Mouse (Mus musculus): ENCODE measurements around the gene Elovl2. TPM values are rescaled to one million over a fixed set of nuclear protein-coding genes. Genes with fewer than 3 reads are reported as not detected.
"Not testable (repeated sequence)": the region's sequence is repeated elsewhere in the genome, so short reads cannot be mapped to it uniquely, and the experiment has no call there.

The Elovl2 gene
- polyA plus RNA-seq, 1 experiment from 2014 or later, result 48.9 TPM

- not testable (repeated sequence) for H3K4me2 ChIP-seq (ENCODE audit: low read depth); H3K4me3 ChIP-seq (ENCODE audit: low read depth, low read length); H3K9ac ChIP-seq (ENCODE audit: low read length); H3K36me3 ChIP-seq (ENCODE audit: control insufficient read depth, insufficient read depth, low read length); H3K27me3 ChIP-seq (ENCODE audit: control insufficient read depth, insufficient read depth, low read length); DNase-seq (ENCODE audit: low spot score); ATAC-seq (ENCODE audit: insufficient read depth, low FRiP score, low TSS enrichment); H3K9me3 ChIP-seq (ENCODE audit: control insufficient read depth, low read length); H3K4me1 ChIP-seq (ENCODE audit: control insufficient read depth, insufficient read depth, low read length); H3K27ac ChIP-seq (ENCODE audit: low read depth, low read length)
These were observed 14.6 kb downstream of the Elovl2 start for GRCm38 (mm10) chr13:41205568-41205967.

GRCm38 (mm10) chr13:41203691-41204090 lies 16.5 kb downstream of the Elovl2 start:
- Histone ChIP-seq H3K4me2 (ENCODE audit: low read depth) (no peak overlapping the region), H3K9ac (ENCODE audit: low read length) (no peak overlapping the region), H3K36me3 (ENCODE audit: control insufficient read depth, insufficient read depth, low read length) (no peaks in the 10 kb centered on the region), H3K27me3 (ENCODE audit: control insufficient read depth, insufficient read depth, low read length) (no peaks in the 10 kb centered on the region), H3K4me3 (ENCODE audit: low read depth, low read length) (no peak overlapping the region), H3K27ac (ENCODE audit: low read depth, low read length) (no peak overlapping the region), H3K9me3 (ENCODE audit: control insufficient read depth, low read length) (no peaks in the 10 kb centered on the region), H3K4me1 (ENCODE audit: control insufficient read depth, insufficient read depth, low read length) (no peaks in the 10 kb centered on the region)
- ATAC-seq (ENCODE audit: insufficient read depth, low FRiP score, low TSS enrichment), result no peak
- 82% methylated on average over 9 of the region's 9 CpGs for WGBS
- DNase-seq (ENCODE audit: low spot score), result no peak

- Histone ChIP-seq H3K4me2 (ENCODE audit: low read depth) (no peak overlapping the region), H3K4me1 (ENCODE audit: control insufficient read depth, insufficient read depth, low read length) (no peaks in the 10 kb centered on the region), H3K36me3 (ENCODE audit: control insufficient read depth, insufficient read depth, low read length) (no peaks in the 10 kb centered on the region), H3K9ac (ENCODE audit: low read length) (no peak overlapping the region), H3K27ac (ENCODE audit: low read depth, low read length) (no peak overlapping the region), H3K27me3 (ENCODE audit: control insufficient read depth, insufficient read depth, low read length) (no peaks in the 10 kb centered on the region), H3K4me3 (ENCODE audit: low read depth, low read length) (no peak overlapping the region), H3K9me3 (ENCODE audit: control insufficient read depth, low read length) (no peaks in the 10 kb centered on the region)
- DNase-seq (ENCODE audit: low spot score) (no peak), ATAC-seq (ENCODE audit: insufficient read depth, low FRiP score, low TSS enrichment) (no peak)
- 70% methylated on average over 7 of the region's 7 CpGs for WGBS
These were observed 16.9 kb downstream of the Elovl2 start for GRCm38 (mm10) chr13:41203289-41203688.

GRCm38 (mm10) chr13:41200861-41201260 lies 19.3 kb downstream of the Elovl2 start:
- H3K36me3 ChIP-seq (ENCODE audit: control insufficient read depth, insufficient read depth, low read length), result no peaks in the 10 kb centered on the region
- H3K4me1 ChIP-seq (ENCODE audit: control insufficient read depth, insufficient read depth, low read length), result no peaks in the 10 kb centered on the region
- H3K27ac ChIP-seq (ENCODE audit: low read depth, low read length), result no peak overlapping the region
- no peaks in the 10 kb centered on the region for H3K27me3 ChIP-seq (ENCODE audit: control insufficient read depth, insufficient read depth, low read length)
- 84% methylated on average over 2 of the region's 2 CpGs for WGBS
- no peak overlapping the region for H3K4me2 ChIP-seq (ENCODE audit: low read depth)
- H3K4me3 ChIP-seq (ENCODE audit: low read depth, low read length), result no peak overlapping the region
- DNase-seq (ENCODE audit: low spot score), result no peak
- no peak overlapping the region for H3K9ac ChIP-seq (ENCODE audit: low read length)
- no peaks in the 10 kb centered on the region for H3K9me3 ChIP-seq (ENCODE audit: control insufficient read depth, low read length)
- ATAC-seq (ENCODE audit: insufficient read depth, low FRiP score, low TSS enrichment), result no peak

- no peak overlapping the region for H3K27ac ChIP-seq (ENCODE audit: low read depth, low read length)
- no peak for ATAC-seq (ENCODE audit: insufficient read depth, low FRiP score, low TSS enrichment)
- H3K36me3 ChIP-seq (ENCODE audit: control insufficient read depth, insufficient read depth, low read length), result no peaks in the 10 kb centered on the region
- no peak overlapping the region for H3K4me3 ChIP-seq (ENCODE audit: low read depth, low read length)
- no peaks in the 10 kb centered on the region for H3K4me1 ChIP-seq (ENCODE audit: control insufficient read depth, insufficient read depth, low read length)
- no peak overlapping the region for H3K4me2 ChIP-seq (ENCODE audit: low read depth)
- WGBS, result 76% methylated on average over 3 of the region's 3 CpGs
- DNase-seq (ENCODE audit: low spot score), result no peak
- H3K27me3 ChIP-seq (ENCODE audit: control insufficient read depth, insufficient read depth, low read length), result no peaks in the 10 kb centered on the region
- H3K9me3 ChIP-seq (ENCODE audit: control insufficient read depth, low read length), result no peaks in the 10 kb centered on the region
- no peak overlapping the region for H3K9ac ChIP-seq (ENCODE audit: low read length)
These were observed 24.4 kb downstream of the Elovl2 start for GRCm38 (mm10) chr13:41195640-41196333.

GRCm38 (mm10) chr13:41187886-41188285 lies 32.3 kb downstream of the Elovl2 start:
- no peak for ATAC-seq (ENCODE audit: insufficient read depth, low FRiP score, low TSS enrichment)
- no peak overlapping the region for H3K4me3 ChIP-seq (ENCODE audit: low read depth, low read length)
- H3K9ac ChIP-seq (ENCODE audit: low read length), result no peak overlapping the region
- no peak overlapping the region for H3K4me2 ChIP-seq (ENCODE audit: low read depth)
- no peaks in the 10 kb centered on the region for H3K9me3 ChIP-seq (ENCODE audit: control insufficient read depth, low read length)
- DNase-seq (ENCODE audit: low spot score), result no peak
- no peaks in the 10 kb centered on the region for H3K27me3 ChIP-seq (ENCODE audit: control insufficient read depth, insufficient read depth, low read length)
- no peak overlapping the region for H3K27ac ChIP-seq (ENCODE audit: low read depth, low read length)
- no peaks in the 10 kb centered on the region for H3K36me3 ChIP-seq (ENCODE audit: control insufficient read depth, insufficient read depth, low read length)
- WGBS, result 79% methylated on average over 6 of the region's 6 CpGs
- no peaks in the 10 kb centered on the region for H3K4me1 ChIP-seq (ENCODE audit: control insufficient read depth, insufficient read depth, low read length)

GRCm38 (mm10) chr13:41158426-41158825 lies 61.8 kb downstream of the Elovl2 start:
- Histone ChIP-seq H3K27ac (ENCODE audit: low read depth, low read length) (no peak overlapping the region), H3K36me3 (ENCODE audit: control insufficient read depth, insufficient read depth, low read length) (no peaks in the 10 kb centered on the region), H3K4me3 (ENCODE audit: low read depth, low read length) (no peak overlapping the region), H3K9ac (ENCODE audit: low read length) (no peak overlapping the region), H3K27me3 (ENCODE audit: control insufficient read depth, insufficient read depth, low read length) (no peaks in the 10 kb centered on the region), H3K4me2 (ENCODE audit: low read depth) (no peak overlapping the region), H3K4me1 (ENCODE audit: control insufficient read depth, insufficient read depth, low read length) (no peaks in the 10 kb centered on the region), H3K9me3 (ENCODE audit: control insufficient read depth, low read length) (no peaks in the 10 kb centered on the region)
- no peak for DNase-seq (ENCODE audit: low spot score)
- no peak for ATAC-seq (ENCODE audit: insufficient read depth, low FRiP score, low TSS enrichment)
- WGBS, result 72% methylated on average over 5 of the region's 5 CpGs

GRCm38 (mm10) chr13:41153146-41153545 lies 67.1 kb downstream of the Elovl2 start:
- ATAC-seq (ENCODE audit: insufficient read depth, low FRiP score, low TSS enrichment), result no peak
- WGBS, result 87% methylated on average over 11 of the region's 11 CpGs
- no peaks in the 10 kb centered on the region for H3K36me3 ChIP-seq (ENCODE audit: control insufficient read depth, insufficient read depth, low read length)

GRCm38 (mm10) chr13:41146271-41146670 lies 73.9 kb downstream of the Elovl2 start:
- H3K9me3 ChIP-seq (ENCODE audit: control insufficient read depth, low read length), result no peaks in the 10 kb centered on the region
- no peaks in the 10 kb centered on the region for H3K36me3 ChIP-seq (ENCODE audit: control insufficient read depth, insufficient read depth, low read length)
- WGBS, result 78% methylated on average over 10 of the region's 10 CpGs
- no peak overlapping the region for H3K4me3 ChIP-seq (ENCODE audit: low read depth, low read length)
- no peak overlapping the region for H3K4me2 ChIP-seq (ENCODE audit: low read depth)
- H3K27ac ChIP-seq (ENCODE audit: low read depth, low read length), result no peak overlapping the region
- DNase-seq (ENCODE audit: low spot score) (peak; percentile 50), ATAC-seq (ENCODE audit: insufficient read depth, low FRiP score, low TSS enrichment) (no peak)
- no peaks in the 10 kb centered on the region for H3K4me1 ChIP-seq (ENCODE audit: control insufficient read depth, insufficient read depth, low read length)
- H3K27me3 ChIP-seq (ENCODE audit: control insufficient read depth, insufficient read depth, low read length), result no peaks in the 10 kb centered on the region
- H3K9ac ChIP-seq (ENCODE audit: low read length), result no peak overlapping the region

More at GRCm38 (mm10) chr13:41153146-41153545, 67.1 kb downstream of the Elovl2 start:
- Histone ChIP-seq H3K27ac (ENCODE audit: low read depth, low read length) (no peak overlapping the region), H3K27me3 (ENCODE audit: control insufficient read depth, insufficient read depth, low read length) (no peaks in the 10 kb centered on the region), H3K4me2 (ENCODE audit: low read depth) (no peak overlapping the region), H3K9ac (ENCODE audit: low read length) (no peak overlapping the region), H3K9me3 (ENCODE audit: control insufficient read depth, low read length) (no peaks in the 10 kb centered on the region), H3K4me3 (ENCODE audit: low read depth, low read length) (no peak overlapping the region), H3K4me1 (ENCODE audit: control insufficient read depth, insufficient read depth, low read length) (no peaks in the 10 kb centered on the region)
- DNase-seq (ENCODE audit: low spot score), result no peak

All from neural tube, embryonic 11.5 days (tissue).